Mouse (Mus musculus): Measurements from ENCODE around the gene Pde11a. TPM values are rescaled to one million over a fixed set of nuclear protein-coding genes. Genes with fewer than 3 reads are reported as not detected.

Gene Pde11a
- total RNA-seq, 1 experiment: 0.27 TPM

DNA sequence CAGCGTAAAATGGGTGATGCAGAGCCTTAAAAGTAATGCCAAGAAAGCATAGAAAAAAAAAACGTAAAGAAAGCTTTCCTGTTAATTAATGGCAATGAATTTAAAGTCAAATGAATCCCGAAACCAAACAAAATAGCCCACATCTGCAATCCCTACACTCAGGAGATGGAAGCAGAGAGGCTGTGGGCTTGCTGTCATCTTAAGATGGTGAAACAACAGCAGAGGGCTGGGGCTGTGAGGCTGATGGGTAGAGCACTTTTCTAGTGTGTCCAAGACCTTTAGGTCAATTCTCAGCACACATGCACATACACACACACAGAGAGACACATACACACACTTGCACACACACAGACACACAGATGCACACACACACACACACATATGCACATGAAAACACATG is 12.4 kb downstream of the Pde11a start:
- Histone ChIP-seq H3K4me3 (ENCODE audit: insufficient read depth in 1 of 2, low read depth in 1 of 2, low read length in 2 of 2, poor library complexity in 1 of 2, severe bottlenecking in 1 of 2) (no peak overlapping the region), H3K4me1 (ENCODE audit: control insufficient read depth in 2 of 2, insufficient read depth in 2 of 2, low read length in 2 of 2, poor library complexity in 1 of 2) (no peaks in the 10 kb centered on the region), H3K9me3 (ENCODE audit: control insufficient read depth, insufficient read depth, low read depth, low read length) (no peaks in the 10 kb centered on the region), H3K27ac (ENCODE audit: insufficient read depth, low read depth, low read length, poor library complexity, severe bottlenecking) (no peak overlapping the region), H3K36me3 (ENCODE audit: control insufficient read depth, insufficient read depth, low read length, poor library complexity, severe bottlenecking) (no peaks in the 10 kb centered on the region), H3K9ac (ENCODE audit: insufficient read depth, low read depth, low read length, poor library complexity, severe bottlenecking) (no peak overlapping the region)
- no peak for TF ChIP-seq HCFC1 (IDR thresholded peaks at IDR 0.05; ENCODE audit: borderline replicate concordance, insufficient read depth, low read length)
- TF ChIP-seq MAFK (IDR thresholded peaks at IDR 0.05; ENCODE audit: insufficient read depth, low read depth, low read length): no peak
- TF ChIP-seq ZNF384 (IDR thresholded peaks at IDR 0.05; ENCODE audit: low read depth, low read length): no peak
- no peak for TF ChIP-seq ZC3H11A (IDR thresholded peaks at IDR 0.05; ENCODE audit: borderline replicate concordance, low read depth, low read length)
- TF ChIP-seq CHD2 (IDR thresholded peaks at IDR 0.05; ENCODE audit: low read depth, low read length): no peak
- in situ Hi-C loops (cut with MboI; ENCODE audit: low sequenced_read_pairs in 2 of 2, unreplicated experiment in 2 of 2): no loop called here
- DNase-seq (ENCODE audit: low read depth, low spot score): no peak

- in situ Hi-C loops (cut with MboI; ENCODE audit: low sequenced_read_pairs in 2 of 2, unreplicated experiment in 2 of 2): no loop called here
- Histone ChIP-seq H3K4me1 (ENCODE audit: control insufficient read depth in 2 of 2, insufficient read depth in 2 of 2, low read length in 2 of 2, poor library complexity in 1 of 2) (no peaks in the 10 kb centered on the region), H3K27ac (ENCODE audit: insufficient read depth, low read depth, low read length, poor library complexity, severe bottlenecking) (no peak overlapping the region), H3K4me3 (ENCODE audit: insufficient read depth in 1 of 2, low read depth in 1 of 2, low read length in 2 of 2, poor library complexity in 1 of 2, severe bottlenecking in 1 of 2) (no peak overlapping the region), H3K9ac (ENCODE audit: insufficient read depth, low read depth, low read length, poor library complexity, severe bottlenecking) (no peak overlapping the region), H3K36me3 (ENCODE audit: control insufficient read depth, insufficient read depth, low read length, poor library complexity, severe bottlenecking) (no peaks in the 10 kb centered on the region), H3K9me3 (ENCODE audit: control insufficient read depth, insufficient read depth, low read depth, low read length) (no peaks in the 10 kb centered on the region)
- no peak for DNase-seq (ENCODE audit: low read depth, low spot score)
- TF ChIP-seq ZNF384 (IDR thresholded peaks at IDR 0.05; ENCODE audit: low read depth, low read length): no peak
- no peak for TF ChIP-seq CHD2 (IDR thresholded peaks at IDR 0.05; ENCODE audit: low read depth, low read length)
- TF ChIP-seq HCFC1 (IDR thresholded peaks at IDR 0.05; ENCODE audit: borderline replicate concordance, insufficient read depth, low read length): no peak
- no peak for TF ChIP-seq MAFK (IDR thresholded peaks at IDR 0.05; ENCODE audit: insufficient read depth, low read depth, low read length)
- no peak for TF ChIP-seq ZC3H11A (IDR thresholded peaks at IDR 0.05; ENCODE audit: borderline replicate concordance, low read depth, low read length)
Measured at GRCm38 (mm10) chr2:76324463-76324862, 14.1 kb downstream of the Pde11a start.

DNA sequence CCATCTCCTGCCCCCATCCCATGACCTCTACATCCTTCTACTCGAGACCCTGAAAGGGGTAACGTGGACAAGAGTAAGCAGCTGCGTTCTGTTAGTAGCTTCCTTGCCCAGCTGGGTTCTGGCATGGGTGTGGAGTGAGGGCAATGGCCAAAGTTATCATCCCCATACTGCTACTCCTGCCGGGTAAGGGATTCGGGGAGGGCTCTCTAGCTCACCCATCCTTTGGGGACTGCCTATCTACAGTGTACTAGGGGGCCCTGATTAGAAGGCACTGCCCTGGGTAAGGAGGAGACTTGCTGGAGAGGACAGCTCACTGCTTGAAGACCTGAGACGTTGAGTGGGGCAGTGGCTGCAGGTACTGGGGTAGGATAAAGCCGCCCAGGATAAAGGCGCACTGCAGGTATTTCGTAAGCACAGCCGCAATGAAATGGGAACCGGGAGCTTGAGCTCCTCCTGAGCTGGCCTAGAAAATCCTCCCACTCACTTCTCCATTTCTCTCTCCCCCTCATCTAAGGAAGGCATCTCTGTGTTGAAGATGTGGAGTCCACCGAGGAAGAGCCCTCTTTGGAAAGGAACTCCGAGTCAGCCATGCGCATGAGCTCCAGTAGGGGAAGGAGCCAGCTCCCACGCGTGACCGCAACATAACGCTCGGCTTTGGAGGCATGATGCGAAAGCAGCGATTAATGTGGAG is 15.2 kb downstream of the Pde11a start:
- H3K36me3 ChIP-seq (ENCODE audit: control insufficient read depth, insufficient read depth, low read length, poor library complexity, severe bottlenecking): no peaks in the 10 kb centered on the region
- H3K27ac ChIP-seq (ENCODE audit: insufficient read depth, low read depth, low read length, poor library complexity, severe bottlenecking): no peak overlapping the region
- H3K4me3 ChIP-seq (ENCODE audit: insufficient read depth in 1 of 2, low read depth in 1 of 2, low read length in 2 of 2, poor library complexity in 1 of 2, severe bottlenecking in 1 of 2): no peak overlapping the region
- in situ Hi-C loops (cut with MboI; ENCODE audit: low sequenced_read_pairs in 2 of 2, unreplicated experiment in 2 of 2): no loop called here
- no peak for DNase-seq (ENCODE audit: low read depth, low spot score)
- no peak for TF ChIP-seq HCFC1 (IDR thresholded peaks at IDR 0.05; ENCODE audit: borderline replicate concordance, insufficient read depth, low read length)
- TF ChIP-seq ZC3H11A (IDR thresholded peaks at IDR 0.05; ENCODE audit: borderline replicate concordance, low read depth, low read length): no peak
- no peak for TF ChIP-seq MAFK (IDR thresholded peaks at IDR 0.05; ENCODE audit: insufficient read depth, low read depth, low read length)
- no peak for TF ChIP-seq ZNF384 (IDR thresholded peaks at IDR 0.05; ENCODE audit: low read depth, low read length)
- TF ChIP-seq CHD2 (IDR thresholded peaks at IDR 0.05; ENCODE audit: low read depth, low read length): no peak
- H3K9me3 ChIP-seq (ENCODE audit: control insufficient read depth, insufficient read depth, low read depth, low read length): no peaks in the 10 kb centered on the region
- no peak overlapping the region for H3K9ac ChIP-seq (ENCODE audit: insufficient read depth, low read depth, low read length, poor library complexity, severe bottlenecking)
- H3K4me1 ChIP-seq (ENCODE audit: control insufficient read depth in 2 of 2, insufficient read depth in 2 of 2, low read length in 2 of 2, poor library complexity in 1 of 2): no peaks in the 10 kb centered on the region

GRCm38 (mm10) chr2:76320336-76320735 is 18.2 kb downstream of the Pde11a start:
- DNase-seq (ENCODE audit: low read depth, low spot score): no peak
- no peaks in the 10 kb centered on the region for H3K36me3 ChIP-seq (ENCODE audit: control insufficient read depth, insufficient read depth, low read length, poor library complexity, severe bottlenecking)
- in situ Hi-C loops (cut with MboI; ENCODE audit: low sequenced_read_pairs in 2 of 2, unreplicated experiment in 2 of 2): no loop called here
- H3K27ac ChIP-seq (ENCODE audit: insufficient read depth, low read depth, low read length, poor library complexity, severe bottlenecking): no peak overlapping the region
- no peak overlapping the region for H3K9ac ChIP-seq (ENCODE audit: insufficient read depth, low read depth, low read length, poor library complexity, severe bottlenecking)
- no peak overlapping the region for H3K4me3 ChIP-seq (ENCODE audit: insufficient read depth in 1 of 2, low read depth in 1 of 2, low read length in 2 of 2, poor library complexity in 1 of 2, severe bottlenecking in 1 of 2)
- H3K4me1 ChIP-seq (ENCODE audit: control insufficient read depth in 2 of 2, insufficient read depth in 2 of 2, low read length in 2 of 2, poor library complexity in 1 of 2): no peaks in the 10 kb centered on the region
- H3K9me3 ChIP-seq (ENCODE audit: control insufficient read depth, insufficient read depth, low read depth, low read length): no peaks in the 10 kb centered on the region
- TF ChIP-seq HCFC1 (IDR thresholded peaks at IDR 0.05; ENCODE audit: borderline replicate concordance, insufficient read depth, low read length): no peak
- no peak for TF ChIP-seq ZC3H11A (IDR thresholded peaks at IDR 0.05; ENCODE audit: borderline replicate concordance, low read depth, low read length)

DNA sequence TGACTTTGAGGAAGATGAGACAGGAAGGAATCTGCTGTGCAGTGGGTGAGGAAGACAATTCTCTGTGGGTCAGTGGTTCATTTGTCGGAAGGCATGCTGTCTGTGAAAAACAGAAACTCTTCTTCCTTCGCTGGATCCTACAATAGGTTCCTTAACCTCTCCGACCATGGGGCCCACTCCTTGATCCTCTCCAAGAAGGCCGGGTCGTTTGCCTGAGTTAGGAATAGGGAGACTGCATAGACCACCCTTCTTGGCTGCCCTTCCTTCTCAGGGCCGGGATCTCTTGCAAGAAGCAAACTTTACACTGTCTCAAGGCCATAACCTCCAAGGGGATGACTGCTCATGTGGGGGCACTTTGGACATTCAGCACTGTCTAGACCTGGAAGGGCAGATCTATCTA is 19.3 kb downstream of the Pde11a start:
- no peaks in the 10 kb centered on the region for H3K4me1 ChIP-seq (ENCODE audit: control insufficient read depth in 2 of 2, insufficient read depth in 2 of 2, low read length in 2 of 2, poor library complexity in 1 of 2)
- H3K9me3 ChIP-seq (ENCODE audit: control insufficient read depth, insufficient read depth, low read depth, low read length): no peaks in the 10 kb centered on the region
- no peak for DNase-seq (ENCODE audit: low read depth, low spot score)
- H3K4me3 ChIP-seq (ENCODE audit: insufficient read depth in 1 of 2, low read depth in 1 of 2, low read length in 2 of 2, poor library complexity in 1 of 2, severe bottlenecking in 1 of 2): no peak overlapping the region
- no peak for TF ChIP-seq ZC3H11A (IDR thresholded peaks at IDR 0.05; ENCODE audit: borderline replicate concordance, low read depth, low read length)
- no peak overlapping the region for H3K9ac ChIP-seq (ENCODE audit: insufficient read depth, low read depth, low read length, poor library complexity, severe bottlenecking)
- in situ Hi-C loops (cut with MboI; ENCODE audit: low sequenced_read_pairs in 2 of 2, unreplicated experiment in 2 of 2): no loop called here
- H3K27ac ChIP-seq (ENCODE audit: insufficient read depth, low read depth, low read length, poor library complexity, severe bottlenecking): no peak overlapping the region
- no peaks in the 10 kb centered on the region for H3K36me3 ChIP-seq (ENCODE audit: control insufficient read depth, insufficient read depth, low read length, poor library complexity, severe bottlenecking)
